Mouse (Mus musculus) c-Kit-positive CD71-positive TER-119-positive erythroid progenitor cells, embryonic 14.5 days (primary cell): Measurements from ENCODE around the gene Grhpr.
"Not testable (repeated sequence)": the region's sequence is repeated elsewhere in the genome, so short reads cannot be mapped to it uniquely, and the experiment has no call there.

Experiments
- DNase-seq: peaks from one replicate; pipeline ENCODE4 v3.0.0-alpha.2; 2013; ENCODE audit warnings: low spot score

Grhpr gene

GRCm38 (mm10) chr4:44974331-44974730, 6.9 kb upstream of the Grhpr start:
- no peak for DNase-seq

GRCm38 (mm10) chr4:44976026-44976615, 5.1 kb upstream of the Grhpr start:
- DNase-seq: no peak

DNA sequence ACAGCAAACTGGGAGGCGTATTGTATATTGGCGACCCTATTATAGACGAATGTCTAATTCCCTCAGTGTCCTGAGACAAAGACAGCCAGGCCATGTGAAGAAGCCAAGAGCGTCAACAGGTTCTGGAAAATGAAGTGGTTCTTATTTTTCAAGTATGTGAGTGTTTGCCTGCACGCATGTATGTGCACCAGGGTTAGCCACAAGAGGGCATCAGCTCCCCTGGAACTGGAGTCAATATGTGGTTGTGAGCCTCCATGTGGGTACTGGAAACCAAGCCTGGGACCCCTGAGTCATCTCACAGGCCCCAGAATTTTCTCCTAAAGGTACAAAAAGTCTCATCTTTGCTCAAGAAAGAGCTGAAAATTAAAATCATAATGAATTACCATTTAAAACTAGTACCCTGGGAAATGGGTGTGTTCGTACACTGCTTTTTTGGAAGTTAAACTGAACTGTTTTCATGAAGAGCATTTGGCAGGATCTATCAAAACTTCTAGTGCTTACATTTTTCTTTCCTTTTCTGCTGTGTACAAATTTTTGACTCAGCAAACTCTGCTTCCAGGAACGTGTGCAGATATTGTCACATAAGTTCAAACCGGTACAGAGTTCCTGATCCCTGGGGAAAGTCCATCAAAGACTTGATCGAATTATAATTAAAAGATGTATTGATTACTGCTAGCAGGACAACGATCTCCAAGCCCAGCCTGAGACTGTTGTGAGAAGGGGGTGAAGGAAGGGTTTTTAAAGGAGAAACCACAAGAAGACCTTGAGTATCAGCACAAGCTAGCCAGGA, 4.1 kb upstream of the Grhpr start:
- no peak for DNase-seq

DNA sequence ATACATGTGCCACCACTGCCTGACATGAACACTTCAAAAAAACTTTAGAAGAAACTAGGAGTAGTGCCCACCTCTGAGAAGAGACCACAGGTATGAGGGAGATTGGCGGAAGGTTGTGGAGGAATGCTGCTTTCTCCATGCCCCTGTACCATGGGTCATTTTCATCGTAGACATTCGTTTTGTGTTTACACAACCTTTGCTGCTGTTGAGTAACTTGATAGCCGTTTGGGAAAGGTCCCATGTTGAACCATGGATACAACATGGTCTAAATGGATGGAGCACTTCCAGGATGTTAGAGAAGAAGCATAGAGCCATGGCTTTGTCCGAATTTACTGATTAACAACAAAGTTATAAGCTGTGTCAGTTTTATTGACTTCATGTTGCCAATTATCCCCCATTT, 3.0 kb upstream of the Grhpr start:
- no peak for DNase-seq

GRCm38 (mm10) chr4:44979794-44980338, 1.3 kb upstream of the Grhpr start:
- DNase-seq: no peak

GRCm38 (mm10) chr4:44981974-44982287, 736 bp downstream of the Grhpr start:
- no peak for DNase-seq

DNA sequence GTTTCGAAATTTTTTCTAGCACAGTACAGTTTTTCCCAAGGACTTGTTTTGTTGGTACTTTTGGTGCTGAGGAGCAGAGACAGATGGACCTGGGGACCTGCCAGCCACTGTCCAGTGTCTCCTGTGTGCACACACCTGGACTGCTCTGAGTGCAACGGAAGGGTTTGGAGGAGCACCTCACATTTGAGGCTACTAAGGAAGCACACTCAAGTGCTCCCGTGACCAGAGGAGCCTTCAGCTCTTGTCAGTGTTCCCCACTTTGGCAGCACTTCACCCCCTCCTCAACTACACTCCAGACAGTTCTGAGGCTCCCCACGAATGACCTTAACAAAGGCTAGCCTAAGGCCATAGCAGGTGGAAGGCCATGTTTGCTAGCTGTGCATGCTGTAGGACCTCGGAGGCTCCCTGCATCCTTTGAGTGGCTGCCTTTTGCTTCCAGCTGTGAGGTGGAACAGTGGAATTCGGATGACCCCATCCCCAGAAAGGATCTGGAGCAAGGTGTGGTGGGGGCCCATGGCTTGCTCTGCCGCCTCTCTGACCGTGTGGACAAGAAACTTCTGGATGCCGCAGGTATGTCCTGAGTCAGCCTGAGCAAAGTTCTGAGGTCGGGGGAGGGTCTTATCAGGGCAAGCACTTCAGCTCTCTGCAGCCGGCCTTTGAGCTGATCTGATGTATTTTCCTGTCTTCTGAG, 1.4 kb downstream of the Grhpr start:
- DNase-seq: no peak

DNA sequence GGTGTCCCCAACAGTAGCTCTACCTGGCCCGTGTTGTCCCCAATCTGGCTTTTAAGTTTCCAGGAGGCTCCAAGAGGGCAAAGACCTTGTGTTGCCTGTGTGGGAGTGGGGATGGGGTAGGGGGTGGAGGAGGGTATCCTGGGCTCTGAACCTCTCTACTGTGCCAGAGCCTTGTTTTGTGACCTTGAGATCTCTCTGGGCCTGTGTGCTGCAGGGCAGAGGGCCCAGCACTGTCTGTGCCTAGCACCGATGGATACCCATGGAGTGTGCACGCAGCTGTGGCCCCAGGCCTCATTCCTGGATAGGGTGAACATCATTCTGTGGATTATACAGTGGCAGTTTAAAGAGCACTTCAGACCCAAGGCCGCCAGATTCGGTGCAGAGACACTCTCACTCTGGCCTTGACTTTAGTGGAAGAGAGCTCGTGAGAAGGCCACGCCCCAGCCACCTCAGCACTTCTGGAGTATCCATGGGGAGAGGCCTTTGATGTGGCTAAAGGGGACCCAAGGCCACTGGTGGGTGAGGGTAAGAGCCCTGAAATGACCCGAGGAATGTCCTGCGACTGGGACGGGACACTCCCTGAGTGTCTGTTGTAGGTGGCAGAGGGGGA, 2.0 kb downstream of the Grhpr start:
- no peak for DNase-seq

DNA sequence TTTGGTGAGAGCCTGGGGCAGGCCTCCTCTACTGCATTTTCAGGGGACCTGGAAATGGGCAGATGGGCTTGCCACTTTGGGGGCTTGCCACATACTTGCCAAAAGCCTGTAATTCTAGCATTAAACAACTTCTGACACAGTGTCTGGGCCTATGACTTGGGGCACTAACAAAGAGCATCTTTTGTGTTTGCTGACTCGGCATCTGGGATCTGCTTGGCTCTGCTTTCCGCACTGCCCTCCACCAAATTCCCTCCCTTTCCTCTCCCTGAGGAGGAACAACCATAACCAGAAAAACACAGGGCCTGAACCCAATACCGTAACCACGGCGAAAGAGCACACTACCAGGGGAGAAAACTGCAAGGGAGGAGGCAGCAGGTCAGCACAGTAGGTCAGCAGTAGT, 9.4 kb downstream of the Grhpr start:
- DNase-seq: no peak

DNA sequence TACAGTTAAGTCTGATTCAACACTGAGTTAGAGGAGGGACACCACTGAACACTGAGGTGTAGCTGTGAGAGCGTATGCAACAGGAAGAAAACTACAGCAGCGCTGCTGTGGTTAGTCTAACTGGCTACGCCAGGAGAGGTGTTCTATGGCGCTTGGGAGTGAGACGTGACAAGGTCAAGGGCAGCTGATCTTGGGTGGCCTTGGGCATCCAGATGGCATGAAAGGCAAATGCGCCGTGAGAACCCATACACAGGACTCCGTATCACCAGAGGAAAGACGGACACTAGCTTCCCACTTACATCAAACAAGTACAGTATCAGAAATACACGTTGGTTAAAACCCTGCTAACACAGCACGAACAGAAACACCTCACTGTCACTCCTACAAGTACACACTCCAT, 11.1 kb downstream of the Grhpr start:
- DNase-seq: not testable (repeated sequence)

DNA sequence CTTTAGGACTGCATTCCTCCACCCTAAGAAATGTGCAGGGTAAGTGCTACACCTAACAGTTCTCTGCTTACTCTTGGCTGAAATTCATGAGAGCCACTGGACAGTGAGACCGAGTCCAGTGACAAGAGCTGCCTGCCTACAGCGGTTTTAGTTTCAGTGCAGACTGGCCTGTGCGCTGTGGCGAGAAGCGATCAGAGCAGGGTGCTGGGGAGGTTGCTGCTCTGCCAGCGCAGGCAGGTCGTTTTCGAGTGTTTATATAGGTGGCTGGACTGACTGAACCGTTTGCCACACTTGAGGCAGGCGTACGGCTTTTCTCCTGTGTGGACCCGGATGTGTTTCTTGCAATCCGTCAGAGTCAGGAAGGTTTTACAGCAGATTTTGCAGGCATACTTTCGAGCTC, 12.0 kb downstream of the Grhpr start:
- DNase-seq: not testable (repeated sequence)

- peak; percentile 79 for DNase-seq
Observed at GRCm38 (mm10) chr4:44993847-44994246, 12.7 kb downstream of the Grhpr start.

DNA sequence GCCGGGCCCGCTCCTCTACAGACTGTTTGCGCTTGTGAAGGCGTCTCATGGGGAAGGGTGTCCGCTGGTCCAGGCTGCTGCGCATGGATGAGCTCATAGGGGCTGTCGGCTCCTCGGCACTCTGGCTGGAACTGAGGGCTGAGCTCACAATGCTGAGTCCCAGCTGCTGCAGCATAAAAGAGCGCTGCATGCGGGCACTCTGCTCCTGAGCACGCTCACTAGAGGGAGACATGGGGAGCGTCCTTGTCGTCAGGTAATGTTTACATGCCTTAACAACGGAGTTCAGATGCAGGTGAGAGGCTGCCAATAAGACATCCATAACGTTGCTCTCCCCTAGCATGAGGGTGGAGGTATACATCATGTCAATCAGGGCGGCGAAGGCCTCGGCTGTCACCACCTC, 13.6 kb downstream of the Grhpr start:
- no peak for DNase-seq

GRCm38 (mm10) chr4:44998071-44998470, 16.9 kb downstream of the Grhpr start:
- no peak for DNase-seq

DNA sequence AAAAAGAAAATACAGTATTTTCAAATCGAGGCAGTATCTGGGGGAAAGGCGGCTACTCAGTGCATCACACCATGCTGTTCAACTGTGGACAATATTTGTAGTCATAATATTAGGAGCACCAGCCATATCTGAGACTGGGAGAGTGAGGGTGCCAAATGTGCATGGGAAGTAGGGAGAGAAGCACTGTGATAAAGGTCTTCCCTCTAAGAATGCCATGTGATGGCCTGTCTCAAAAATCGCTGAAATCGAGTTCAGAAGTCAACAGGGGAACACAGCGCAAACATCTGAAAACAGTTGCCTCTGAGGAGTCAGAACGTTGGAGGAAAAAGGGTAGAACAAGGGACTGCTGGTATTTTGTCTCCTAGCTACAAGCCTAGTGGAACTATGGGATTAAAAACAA, 18.8 kb downstream of the Grhpr start:
- DNase-seq: no peak

DNA sequence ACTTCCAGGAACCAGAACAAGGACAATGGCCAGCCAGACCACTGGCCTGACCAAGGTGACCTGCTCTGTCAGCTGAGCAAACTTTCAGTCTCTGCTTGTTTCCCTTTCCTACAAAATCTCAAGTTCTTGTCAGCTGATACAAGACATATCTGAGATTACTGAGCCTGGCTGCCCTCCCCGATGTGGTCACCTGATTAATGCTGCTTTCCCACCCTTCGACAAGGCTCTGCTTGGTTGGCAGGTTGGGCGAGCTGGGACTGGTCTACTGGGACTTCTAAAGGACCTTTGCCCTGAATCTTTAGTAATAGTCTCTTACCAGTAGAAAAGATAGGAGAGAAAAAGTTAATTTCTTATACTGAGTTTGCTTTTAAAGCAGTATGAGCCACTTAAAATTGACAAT, 24.3 kb downstream of the Grhpr start:
- DNase-seq: no peak

GRCm38 (mm10) chr4:45010806-45011415, 29.7 kb downstream of the Grhpr start:
- no peak for DNase-seq

GRCm38 (mm10) chr4:45011581-45012104, 30.4 kb downstream of the Grhpr start:
- peak; percentile 70 for DNase-seq

GRCm38 (mm10) chr4:45012105-45012975, 31.1 kb downstream of the Grhpr start, which contains the start of gene Zbtb5:
Gene Zbtb5, minus strand, starts transcription at chr4:45012412.
- peak; percentile 100 for DNase-seq

GRCm38 (mm10) chr4:45013031-45013431, 31.8 kb downstream of the Grhpr start:
- no peak for DNase-seq

DNA sequence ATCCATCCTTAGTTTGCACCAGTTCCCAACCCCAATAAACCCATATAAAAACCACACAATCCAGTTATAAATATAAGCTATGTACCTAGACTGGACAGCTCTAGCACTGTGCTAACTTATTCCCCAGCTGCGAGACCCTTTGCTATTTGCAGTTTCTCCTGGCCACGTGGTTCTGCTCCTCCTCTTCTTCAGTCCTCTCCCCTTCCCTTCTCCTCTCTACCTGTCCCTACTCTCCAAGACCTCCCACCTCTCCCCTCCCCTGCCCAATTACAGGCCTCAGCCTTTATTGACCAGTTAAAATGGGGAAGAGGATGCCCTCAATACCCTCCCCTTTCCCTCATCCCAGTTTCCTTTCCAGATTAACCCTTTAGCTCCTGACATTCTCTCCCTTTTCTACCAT, 32.3 kb downstream of the Grhpr start:
- DNase-seq: no peak
